Mouse (Mus musculus): ENCODE data around the gene Abhd4. TPM values are rescaled to one million over a fixed set of nuclear protein-coding genes. Genes with fewer than 3 reads are reported as not detected.
"Not testable (repeated sequence)": the region's sequence is repeated elsewhere in the genome, so short reads cannot be mapped to it uniquely, and the experiment has no call there.

The Abhd4 gene
- total RNA-seq, 4 experiments from 2014 or later = 810 to 947 (median 895) TPM

GRCm38 (mm10) chr14:54223315-54224063 is 30.5 kb upstream of the Abhd4 start:
- no peak for DNase-seq

- no peak for DNase-seq
These were observed 29.9 kb upstream of the Abhd4 start for GRCm38 (mm10) chr14:54224064-54224417.

GRCm38 (mm10) chr14:54224484-54225467 is 29.2 kb upstream of the Abhd4 start:
- DNase-seq = peak; percentile 67

GRCm38 (mm10) chr14:54225725-54226124 is 28.3 kb upstream of the Abhd4 start:
- no peak for DNase-seq

- no peak for DNase-seq
These were observed 26.8 kb upstream of the Abhd4 start for GRCm38 (mm10) chr14:54226911-54227811.

- no peak for DNase-seq
These were observed 26.0 kb upstream of the Abhd4 start for GRCm38 (mm10) chr14:54227911-54228451.

- no peak for DNase-seq
These were observed 25.5 kb upstream of the Abhd4 start for GRCm38 (mm10) chr14:54228501-54228900.

GRCm38 (mm10) chr14:54228933-54229713 is 24.9 kb upstream of the Abhd4 start:
- DNase-seq = no peak

GRCm38 (mm10) chr14:54229849-54230248 is 24.1 kb upstream of the Abhd4 start:
- not testable (repeated sequence) for DNase-seq

- DNase-seq = no peak
These were observed 23.3 kb upstream of the Abhd4 start for GRCm38 (mm10) chr14:54230638-54231150.

- no peak for DNase-seq
These were observed 22.6 kb upstream of the Abhd4 start for GRCm38 (mm10) chr14:54231176-54231956.

GRCm38 (mm10) chr14:54232143-54232542 is 21.8 kb upstream of the Abhd4 start:
- no peak for DNase-seq

GRCm38 (mm10) chr14:54232811-54233558 is 21.0 kb upstream of the Abhd4 start:
- no peak for DNase-seq

GRCm38 (mm10) chr14:54233559-54234143 is 20.3 kb upstream of the Abhd4 start:
- no peak for DNase-seq

- DNase-seq = no peak
These were observed 19.6 kb upstream of the Abhd4 start for GRCm38 (mm10) chr14:54234231-54235040.

- peak; percentile 74 for DNase-seq
These were observed 18.0 kb upstream of the Abhd4 start for GRCm38 (mm10) chr14:54235825-54236540.

GRCm38 (mm10) chr14:54236881-54237280 is 17.1 kb upstream of the Abhd4 start:
- no peak for DNase-seq
